Mouse (Mus musculus) forebrain, postnatal 0 days (tissue): ENCODE measurements at regions not wholly inside any gene's neighbourhood (a gene's known extent, or its start where the extent isn't known, plus 50 kb on each side); places are given as distances from the start of the nearest gene placed in this dataset.

Source experiments
- ATAC-seq: fragments of 200-750 bp; cut with Nextera tagmentation; 2 replicates; pipeline ENCODE4 v1.8.0; 2017; ENCODE audit warnings: mild to moderate bottlenecking, moderate library complexity
- DNase-seq: peaks from one replicate; pipeline ENCODE4 v3.0.0-alpha.2; 2015
- H3K27ac ChIP-seq: fragments of 300-500 bp; sonication (generic); 2 replicates; pipeline ENCODE4 v1.5.1; 2014; ENCODE audit warnings: low read depth, mild to moderate bottlenecking, antibody characterized with exemption, low read length, moderate library complexity, mixed read lengths
- H3K27me3 ChIP-seq: fragments of 300-500 bp; sonication (generic); 2 replicates; pipeline ENCODE4 v1.6.1; 2014; ENCODE audit warnings: mild to moderate bottlenecking, low read length, mixed read lengths; ENCODE audit not compliant: insufficient read depth
- H3K36me3 ChIP-seq: fragments of 300-500 bp; sonication (generic); 2 replicates; pipeline ENCODE4 v1.6.1; 2014; ENCODE audit warnings: mild to moderate bottlenecking, moderate library complexity; ENCODE audit not compliant: insufficient read depth
- H3K4me1 ChIP-seq: fragments of 300-500 bp; sonication (generic); 2 replicates; pipeline ENCODE4 v1.6.1; 2014; ENCODE audit warnings: antibody characterized with exemption; ENCODE audit not compliant: insufficient read depth
- H3K4me2 ChIP-seq: fragments of 300-500 bp; sonication (generic); 2 replicates; pipeline ENCODE4 v1.6.1; 2014; ENCODE audit warnings: low read depth, mild to moderate bottlenecking, moderate library complexity
- H3K4me3 ChIP-seq: fragments of 300-500 bp; sonication (generic); 2 replicates; pipeline ENCODE4 v1.5.1; 2014; ENCODE audit warnings: low read depth, low read length, mixed read lengths
- H3K9ac ChIP-seq: fragments of 300-500 bp; sonication (generic); 2 replicates; pipeline ENCODE4 v1.6.1; 2014; ENCODE audit warnings: mild to moderate bottlenecking
- H3K9me3 ChIP-seq: fragments of 300-500 bp; sonication (generic); 2 replicates; pipeline ENCODE4 v1.6.1; 2016; ENCODE audit warnings: low read length
- CTCF ChIP-seq: sonication (generic); IDR thresholded peaks from 2 replicates; pipeline ENCODE4 v1.5.1; 2016; ENCODE audit warnings: antibody characterized with exemption, control low read depth, low read depth
- WGBS: fragments of 180-500 bp; shearing (Covaris S2); extraction: QIAGEN DNeasy Blood & Tissue Kit; methylation state at CpG from one replicate; pipeline ENCODE4 v1.1.7; 2014; 5-methylcytosine and 5-hydroxymethylcytosine counted together

DNA sequence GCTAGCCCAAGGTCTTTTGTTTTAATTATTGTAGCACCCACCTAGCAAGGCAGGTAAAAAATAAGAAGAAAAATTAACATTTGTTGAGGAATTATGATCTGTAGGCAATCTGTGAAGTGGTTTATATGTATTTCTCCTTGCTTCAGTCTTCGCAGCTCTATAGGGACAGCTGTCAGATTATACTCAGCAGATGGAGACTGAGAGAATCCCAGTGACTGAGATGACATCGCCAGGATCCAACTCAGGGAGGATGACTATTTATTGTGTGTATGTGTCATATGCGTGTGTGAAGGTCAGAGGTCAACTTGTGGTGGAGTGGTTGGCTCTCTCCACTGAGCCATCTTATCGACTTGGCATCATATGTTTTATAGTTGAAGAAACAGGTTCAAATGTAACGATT is 362.0 kb upstream of the Chd6 start:
- 57% methylated on average over 5 of the region's 5 CpGs for WGBS
- no peaks in the 10 kb centered on the region for H3K9me3 ChIP-seq

GRCm38 (mm10) chr2:161470025-161470424 is 361.1 kb upstream of the Chd6 start:
- Histone ChIP-seq H3K4me2 (no peak overlapping the region), H3K27ac (no peak overlapping the region), H3K9ac (no peak overlapping the region), H3K27me3 (no peaks in the 10 kb centered on the region), H3K4me3 (no peak overlapping the region), H3K9me3 (no peaks in the 10 kb centered on the region), H3K36me3 (no peaks in the 10 kb centered on the region), H3K4me1 (no peaks in the 10 kb centered on the region)
- peak; percentile 66; the same call in 1 of the 2 replicates for ATAC-seq
- peak; percentile 81 for TF ChIP-seq CTCF
- peak; percentile 60 for DNase-seq
- 26% methylated on average over 2 of the region's 2 CpGs for WGBS

More for the DNA sequence above, 362.0 kb upstream of the Chd6 start:
- no peak overlapping the region for H3K9ac ChIP-seq
- H3K27ac ChIP-seq, result 0 out of 2 replicates have a peak overlapping the region, but pooled peaks have one; percentile 9
- H3K4me1 ChIP-seq, result no peaks in the 10 kb centered on the region
- H3K27me3 ChIP-seq, result no peaks in the 10 kb centered on the region
- ATAC-seq, result peak; percentile 61
- no peak overlapping the region for H3K4me2 ChIP-seq
- H3K4me3 ChIP-seq, result no peak overlapping the region
- no peaks in the 10 kb centered on the region for H3K36me3 ChIP-seq
- peak; percentile 70 for DNase-seq
- no peak for TF ChIP-seq CTCF

DNA sequence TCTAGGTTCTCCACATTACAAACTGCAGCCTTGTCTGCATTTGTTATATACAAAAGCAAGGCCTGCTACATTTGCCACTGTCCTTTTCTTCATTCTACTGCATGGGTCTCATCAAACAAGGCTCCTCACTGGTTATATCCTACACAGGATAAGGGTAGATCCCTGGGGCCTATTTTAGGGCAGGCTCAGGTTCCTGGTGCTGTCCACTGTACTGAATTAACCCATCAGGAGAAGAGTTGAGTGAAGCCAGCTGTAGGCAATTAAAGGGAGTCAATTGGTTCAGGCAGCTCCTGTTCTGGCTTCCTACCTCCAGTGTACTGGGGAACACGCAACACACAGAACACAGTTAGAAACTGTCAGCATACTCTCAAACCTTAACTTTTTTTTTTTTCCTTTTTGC is 358.2 kb upstream of the Chd6 start:
- Histone ChIP-seq H3K9ac (no peak overlapping the region), H3K4me2 (no peak overlapping the region), H3K27ac (no peak overlapping the region), H3K4me3 (no peak overlapping the region), H3K4me1 (no peaks in the 10 kb centered on the region), H3K27me3 (no peaks in the 10 kb centered on the region), H3K9me3 (no peaks in the 10 kb centered on the region), H3K36me3 (no peaks in the 10 kb centered on the region)
- ATAC-seq (no peak), DNase-seq (no peak)
- TF ChIP-seq CTCF, result no peak
- 93% methylated on average over 1 of the region's 1 CpGs for WGBS

GRCm38 (mm10) chr2:161460600-161460999 is 351.7 kb upstream of the Chd6 start:
- H3K4me1 ChIP-seq, result no peaks in the 10 kb centered on the region
- DNase-seq (no peak), ATAC-seq (no peak)
- no peaks in the 10 kb centered on the region for H3K36me3 ChIP-seq
- no peak overlapping the region for H3K9ac ChIP-seq
- H3K4me2 ChIP-seq, result no peak overlapping the region
- H3K4me3 ChIP-seq, result no peak overlapping the region
- 91% methylated on average over 4 of the region's 4 CpGs for WGBS
- no peaks in the 10 kb centered on the region for H3K27me3 ChIP-seq
- TF ChIP-seq CTCF, result no peak
- no peaks in the 10 kb centered on the region for H3K9me3 ChIP-seq
- H3K27ac ChIP-seq, result no peak overlapping the region

GRCm38 (mm10) chr2:161454466-161454865 is 345.6 kb upstream of the Chd6 start:
- Histone ChIP-seq H3K9ac (no peak overlapping the region), H3K27ac (no peak overlapping the region), H3K27me3 (no peaks in the 10 kb centered on the region), H3K4me3 (no peak overlapping the region), H3K4me1 (no peaks in the 10 kb centered on the region), H3K4me2 (no peak overlapping the region), H3K36me3 (no peaks in the 10 kb centered on the region), H3K9me3 (no peaks in the 10 kb centered on the region)
- no peak for ATAC-seq
- no peak for TF ChIP-seq CTCF
- no peak for DNase-seq
- 43% methylated on average over 6 of the region's 6 CpGs for WGBS

DNA sequence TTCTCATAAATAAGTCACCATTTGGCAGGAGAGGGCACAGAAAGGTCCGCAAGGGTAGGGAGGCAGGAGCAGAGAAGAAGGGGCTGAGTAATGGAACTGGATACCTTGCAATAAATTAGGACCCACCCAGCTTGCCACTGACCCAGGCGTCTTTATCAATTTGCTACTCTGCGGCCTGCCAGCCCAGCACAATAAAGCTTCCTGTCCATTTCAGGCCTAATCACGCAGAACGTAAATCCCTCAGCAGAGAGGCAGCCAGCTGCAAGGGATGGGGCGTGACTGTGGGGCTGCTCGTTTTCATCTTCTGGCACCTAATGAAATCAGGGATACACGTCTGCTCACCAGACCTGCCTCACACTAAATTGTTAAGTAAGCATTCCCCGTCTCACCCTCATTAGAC is 324.9 kb upstream of the Chd6 start:
- H3K4me1 ChIP-seq, result no peaks in the 10 kb centered on the region
- H3K4me3 ChIP-seq, result no peak overlapping the region
- no peak overlapping the region for H3K4me2 ChIP-seq
- 12% methylated on average over 9 of the region's 9 CpGs for WGBS
- H3K27ac ChIP-seq, result no peak overlapping the region
- no peak for TF ChIP-seq CTCF
- DNase-seq, result no peak
- no peak for ATAC-seq
- no peaks in the 10 kb centered on the region for H3K27me3 ChIP-seq
- H3K9me3 ChIP-seq, result no peaks in the 10 kb centered on the region
- H3K36me3 ChIP-seq, result no peaks in the 10 kb centered on the region
- H3K9ac ChIP-seq, result no peak overlapping the region

DNA sequence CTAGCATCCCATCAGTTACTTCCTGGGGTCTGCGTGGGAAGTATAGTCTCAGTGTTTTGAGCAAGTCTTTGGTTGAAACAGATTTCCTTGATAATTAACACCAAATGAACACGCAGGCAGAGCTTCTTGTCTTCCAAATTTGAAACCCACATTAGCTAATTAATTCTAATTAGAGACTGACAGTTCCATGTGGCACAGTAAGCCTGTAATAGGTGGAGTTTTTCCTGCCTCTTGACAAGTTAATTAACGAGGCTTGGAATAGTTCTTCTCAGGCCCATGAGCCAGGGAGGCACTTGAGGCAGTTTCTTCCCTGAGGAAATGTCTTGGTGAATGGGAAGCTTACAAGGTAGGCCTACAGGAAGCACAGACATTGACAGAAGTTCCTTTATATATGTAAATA is 320.4 kb upstream of the Chd6 start:
- Histone ChIP-seq H3K4me3 (no peak overlapping the region), H3K9me3 (no peaks in the 10 kb centered on the region), H3K4me1 (no peaks in the 10 kb centered on the region), H3K27ac (no peak overlapping the region), H3K27me3 (no peaks in the 10 kb centered on the region), H3K9ac (no peak overlapping the region), H3K4me2 (no peak overlapping the region), H3K36me3 (no peaks in the 10 kb centered on the region)
- no peak for TF ChIP-seq CTCF
- DNase-seq (peak; percentile 18), ATAC-seq (no peak)
- 29% methylated on average over 3 of the region's 3 CpGs for WGBS

DNA sequence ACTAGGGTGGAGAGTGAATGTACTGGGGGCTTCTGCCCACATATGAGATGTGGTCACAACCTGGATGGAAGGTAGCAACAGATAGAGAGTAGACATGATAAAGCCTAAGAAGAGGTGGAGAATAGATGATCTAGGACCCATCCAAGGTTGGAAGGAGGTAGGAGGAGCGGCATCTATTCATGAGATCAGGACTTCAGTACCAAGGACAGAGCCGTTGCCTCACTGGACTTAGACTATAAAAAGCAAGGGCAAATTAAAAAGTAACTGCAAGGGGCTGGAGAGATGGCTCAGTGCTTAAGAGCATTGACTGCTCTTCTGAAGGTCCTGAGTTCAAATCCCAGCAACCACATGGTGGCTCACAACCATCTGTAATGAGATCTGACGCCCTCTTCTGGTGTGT is 316.7 kb upstream of the Chd6 start:
- ATAC-seq, result no peak
- no peak for DNase-seq
- Histone ChIP-seq H3K9ac (no peak overlapping the region), H3K36me3 (no peaks in the 10 kb centered on the region), H3K9me3 (no peaks in the 10 kb centered on the region), H3K4me2 (no peak overlapping the region), H3K4me1 (no peaks in the 10 kb centered on the region), H3K27me3 (no peaks in the 10 kb centered on the region), H3K27ac (no peak overlapping the region), H3K4me3 (no peak overlapping the region)
- WGBS, result 50% methylated on average over 3 of the region's 3 CpGs
- TF ChIP-seq CTCF, result no peak
